Mouse (Mus musculus) lung, embryonic 16.5 days (tissue): ENCODE measurements at regions not wholly inside any gene's neighbourhood (a gene's known extent, or its start where the extent isn't known, plus 50 kb on each side); places are given as distances from the start of the nearest gene placed in this dataset.

Experiments used
- ATAC-seq: fragments of 200-750 bp; cut with Nextera tagmentation; 2 replicates; pipeline ENCODE4 v1.8.0; 2017; ENCODE audit warnings: low read depth, mild to moderate bottlenecking, moderate library complexity
- H3K27ac ChIP-seq: fragments of 300-500 bp; sonication (generic); 2 replicates; pipeline ENCODE4 v1.5.1; 2014; ENCODE audit warnings: mild to moderate bottlenecking, control low read depth, low read length
- H3K27me3 ChIP-seq: fragments of 300-500 bp; sonication (generic); 2 replicates; pipeline ENCODE4 v1.6.1; 2014; ENCODE audit warnings: low read depth, low read length, mixed read lengths; ENCODE audit not compliant: control insufficient read depth, insufficient read depth
- H3K36me3 ChIP-seq: fragments of 300-500 bp; sonication (generic); 2 replicates; pipeline ENCODE4 v1.6.1; 2014; ENCODE audit warnings: low read length; ENCODE audit not compliant: control insufficient read depth, insufficient read depth
- H3K4me1 ChIP-seq: fragments of 300-500 bp; sonication (generic); replicated peaks from 2 replicates; pipeline ENCODE4 v1.6.1; 2014; ENCODE audit warnings: low read length, mixed read lengths; ENCODE audit not compliant: control insufficient read depth, insufficient read depth
- H3K4me2 ChIP-seq: fragments of 300-500 bp; sonication (generic); 2 replicates; pipeline ENCODE4 v1.6.1; 2014; ENCODE audit warnings: low read depth, low read length, control low read depth
- H3K4me3 ChIP-seq: fragments of 300-500 bp; sonication (generic); 2 replicates; pipeline ENCODE4 v1.5.1; 2014; ENCODE audit warnings: mild to moderate bottlenecking, low read length, control low read depth
- H3K9ac ChIP-seq: fragments of 300-500 bp; sonication (generic); 2 replicates; pipeline ENCODE4 v1.6.1; 2014; ENCODE audit warnings: low read length, control low read depth
- H3K9me3 ChIP-seq: fragments of 300-500 bp; sonication (generic); 2 replicates; pipeline ENCODE4 v1.6.1; 2016; ENCODE audit warnings: low read length; ENCODE audit not compliant: control insufficient read depth
- WGBS: fragments of 180-500 bp; shearing (Covaris S2); extraction: QIAGEN DNeasy Blood & Tissue Kit; methylation state at CpG from one replicate; pipeline ENCODE4 v1.1.7; 2014; 5-methylcytosine and 5-hydroxymethylcytosine counted together

DNA sequence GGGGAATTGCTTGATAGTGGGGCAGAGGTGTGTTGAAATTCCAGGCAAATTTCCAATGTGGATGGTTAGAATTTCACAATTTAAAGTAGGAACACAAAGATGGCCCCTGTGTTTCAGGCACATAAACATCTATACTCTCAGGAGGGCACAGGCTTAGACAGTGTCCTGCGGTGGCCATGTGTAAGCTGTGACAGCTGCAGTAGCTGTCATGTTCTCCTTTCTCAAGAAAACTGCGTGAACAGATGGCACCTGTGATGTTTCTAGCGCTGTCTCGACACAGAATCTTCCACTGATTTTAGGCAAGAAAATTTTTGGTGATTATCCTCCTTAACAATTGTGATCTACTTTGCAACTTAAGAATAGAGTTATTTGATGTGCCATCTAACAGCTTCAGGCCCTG lies 222.1 kb upstream of the Hes1 start:
- WGBS: 94% methylated on average over 4 of the region's 4 CpGs
- Histone ChIP-seq H3K36me3 (no peaks in the 10 kb centered on the region), H3K27me3 (no peaks in the 10 kb centered on the region), H3K4me2 (no peak overlapping the region), H3K9ac (no peak overlapping the region), H3K4me1 (peaks cover 33% of the 10 kb centered on the region), H3K27ac (no peak overlapping the region), H3K4me3 (no peak overlapping the region), H3K9me3 (no peaks in the 10 kb centered on the region)
- ATAC-seq: no peak

DNA sequence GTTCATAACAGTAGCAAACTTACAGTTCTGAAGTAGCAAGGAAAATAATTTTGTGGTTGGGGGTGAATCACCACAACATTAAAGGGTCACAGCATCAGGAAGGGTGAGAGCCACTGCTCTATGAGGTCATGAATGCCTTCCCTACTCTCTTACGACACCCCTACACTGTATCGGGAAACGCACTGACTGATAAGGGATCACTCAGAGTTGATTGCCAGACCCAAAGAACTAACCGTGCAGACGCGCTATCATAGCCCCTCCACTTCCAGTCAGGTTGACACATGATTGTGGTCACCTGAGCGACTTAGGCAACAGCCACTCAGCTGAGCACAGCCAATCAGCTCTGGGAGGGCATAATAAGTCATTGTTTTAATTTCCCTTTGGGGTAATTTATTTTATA lies 220.7 kb upstream of the Hes1 start:
- peaks cover 36% of the 10 kb centered on the region for H3K4me1 ChIP-seq
- H3K27me3 ChIP-seq: no peaks in the 10 kb centered on the region
- H3K36me3 ChIP-seq: no peaks in the 10 kb centered on the region
- H3K27ac ChIP-seq: no peak overlapping the region
- ATAC-seq: no peak
- H3K4me3 ChIP-seq: no peak overlapping the region
- H3K4me2 ChIP-seq: no peak overlapping the region
- H3K9me3 ChIP-seq: no peaks in the 10 kb centered on the region
- no peak overlapping the region for H3K9ac ChIP-seq
- WGBS: 41% methylated on average over 7 of the region's 7 CpGs

DNA sequence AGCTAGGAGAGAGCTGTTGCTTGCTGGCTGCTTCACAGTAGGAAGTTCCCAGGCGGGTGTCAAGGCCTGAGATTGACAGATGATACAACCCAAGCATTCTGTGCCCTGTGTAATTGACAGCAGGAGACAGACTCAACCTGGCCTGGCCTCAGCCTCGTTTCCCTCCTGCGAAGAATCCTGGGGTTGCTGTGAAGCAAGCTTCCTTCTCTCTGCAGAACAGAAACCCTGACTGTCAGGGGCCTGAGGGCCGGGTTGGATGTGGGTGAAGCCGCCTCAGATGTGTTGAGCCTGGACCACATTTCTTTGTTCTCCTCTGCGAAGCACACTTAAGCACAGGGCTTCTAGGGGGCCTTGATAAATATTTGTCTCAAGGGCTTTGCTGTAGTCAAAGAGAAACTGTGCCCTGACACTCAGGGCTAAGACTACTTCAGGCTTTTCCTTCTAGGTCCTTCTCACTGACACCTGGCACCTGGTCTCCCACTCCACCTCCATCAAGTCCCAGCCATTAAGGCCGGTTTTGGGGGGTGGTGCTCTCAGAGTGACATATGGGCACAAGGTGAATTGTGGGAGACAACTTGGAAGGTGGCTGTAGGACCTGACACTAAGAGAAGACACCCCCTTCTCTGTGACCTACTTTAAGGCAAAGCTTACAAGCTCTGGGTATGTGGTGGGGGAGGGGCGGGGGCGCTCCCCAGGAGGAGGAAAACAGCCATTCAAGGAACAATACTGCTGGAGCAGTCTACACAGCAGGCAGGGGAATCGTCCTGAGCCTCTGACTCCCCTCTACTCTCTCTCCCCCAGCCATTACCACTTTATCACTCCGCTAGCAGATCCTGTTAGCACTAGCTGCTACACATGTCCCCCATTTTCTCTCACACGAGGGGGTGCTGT lies 219.2 kb upstream of the Hes1 start:
- Histone ChIP-seq H3K4me1 (peaks cover 25% of the 10 kb centered on the region), H3K9me3 (no peaks in the 10 kb centered on the region), H3K27me3 (no peaks in the 10 kb centered on the region), H3K4me2 (no peak overlapping the region), H3K36me3 (no peaks in the 10 kb centered on the region), H3K4me3 (no peak overlapping the region), H3K27ac (peak overlapping the region; percentile 65), H3K9ac (peak overlapping the region; percentile 5; the same call in 1 of the 2 replicates)
- WGBS: 33% methylated on average over 10 of the region's 12 CpGs
- ATAC-seq: peak; percentile 81

- ATAC-seq: peak; percentile 48
- Histone ChIP-seq H3K27me3 (no peaks in the 10 kb centered on the region), H3K4me3 (no peak overlapping the region), H3K4me1 (peaks cover 25% of the 10 kb centered on the region), H3K36me3 (no peaks in the 10 kb centered on the region), H3K9ac (no peak overlapping the region), H3K9me3 (no peaks in the 10 kb centered on the region), H3K4me2 (no peak overlapping the region), H3K27ac (peak overlapping the region; percentile 65)
- WGBS: 15% methylated on average over 8 of the region's 8 CpGs
These were observed 218.6 kb upstream of the Hes1 start for GRCm38 (mm10) chr16:29845597-29845986.

GRCm38 (mm10) chr16:29847059-29847458 lies 217.1 kb upstream of the Hes1 start:
- 21% methylated on average over 1 of the region's 1 CpGs for WGBS
- Histone ChIP-seq H3K4me2 (no peak overlapping the region), H3K4me1 (peaks cover 25% of the 10 kb centered on the region), H3K27ac (peak overlapping the region; percentile 45), H3K9ac (no peak overlapping the region), H3K4me3 (no peak overlapping the region), H3K36me3 (no peaks in the 10 kb centered on the region), H3K9me3 (no peaks in the 10 kb centered on the region), H3K27me3 (no peaks in the 10 kb centered on the region)
- ATAC-seq: no peak

DNA sequence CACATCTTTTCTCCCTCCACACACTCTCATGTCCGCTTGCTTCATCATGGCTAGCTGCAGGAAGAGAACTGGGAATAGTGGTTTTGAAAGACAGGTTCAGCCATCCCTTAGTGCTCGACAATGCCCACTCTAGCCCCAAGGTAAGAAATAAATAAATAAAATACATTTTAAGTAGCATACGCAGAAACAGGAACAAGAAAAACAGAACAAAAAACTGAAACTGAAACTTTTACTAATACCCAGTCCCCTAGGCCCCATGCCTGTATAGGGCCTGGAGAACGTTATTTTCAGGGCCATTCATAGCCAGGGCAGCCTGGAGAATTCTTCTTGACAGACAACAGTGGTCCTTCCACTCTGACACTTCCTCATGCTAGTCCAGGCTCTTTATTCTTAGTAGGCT lies 216.4 kb upstream of the Hes1 start:
- Histone ChIP-seq H3K4me3 (no peak overlapping the region), H3K27me3 (no peaks in the 10 kb centered on the region), H3K9ac (no peak overlapping the region), H3K4me1 (peaks cover 25% of the 10 kb centered on the region), H3K9me3 (no peaks in the 10 kb centered on the region), H3K4me2 (no peak overlapping the region), H3K36me3 (no peaks in the 10 kb centered on the region), H3K27ac (no peak overlapping the region)
- no peak for ATAC-seq
- 65% methylated on average over 4 of the region's 4 CpGs for WGBS

GRCm38 (mm10) chr16:29848527-29848926 lies 215.7 kb upstream of the Hes1 start:
- no peaks in the 10 kb centered on the region for H3K36me3 ChIP-seq
- peaks cover 24% of the 10 kb centered on the region for H3K4me1 ChIP-seq
- H3K9me3 ChIP-seq: no peaks in the 10 kb centered on the region
- H3K27me3 ChIP-seq: no peaks in the 10 kb centered on the region
- ATAC-seq: no peak
- H3K9ac ChIP-seq: no peak overlapping the region
- H3K4me3 ChIP-seq: no peak overlapping the region
- no peak overlapping the region for H3K27ac ChIP-seq
- no peak overlapping the region for H3K4me2 ChIP-seq
- 83% methylated on average over 12 of the region's 12 CpGs for WGBS

DNA sequence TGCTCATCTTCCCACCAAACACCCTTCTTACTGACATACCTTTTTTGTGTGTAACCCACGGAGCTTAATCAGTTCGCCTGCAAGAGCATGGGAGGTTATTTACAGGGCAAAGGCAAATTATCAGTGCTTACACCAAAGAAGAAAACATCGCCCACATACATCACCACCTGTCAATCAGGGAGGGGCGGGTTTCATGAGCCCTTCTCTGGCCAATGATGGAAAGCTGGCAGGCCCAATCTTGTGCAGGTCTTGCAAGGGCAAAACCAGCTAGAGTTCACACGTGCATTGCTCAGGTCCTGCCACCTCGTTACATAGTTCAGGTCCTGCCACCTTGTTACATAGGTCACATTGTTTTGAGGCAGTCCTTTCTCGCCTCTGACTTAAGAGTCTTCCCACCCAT lies 214.7 kb upstream of the Hes1 start:
- ATAC-seq: no peak
- H3K27me3 ChIP-seq: no peaks in the 10 kb centered on the region
- no peaks in the 10 kb centered on the region for H3K36me3 ChIP-seq
- no peak overlapping the region for H3K27ac ChIP-seq
- no peaks in the 10 kb centered on the region for H3K9me3 ChIP-seq
- no peak overlapping the region for H3K4me3 ChIP-seq
- H3K4me1 ChIP-seq: peaks cover 18% of the 10 kb centered on the region
- 67% methylated on average over 7 of the region's 7 CpGs for WGBS
- H3K4me2 ChIP-seq: no peak overlapping the region
- H3K9ac ChIP-seq: no peak overlapping the region

DNA sequence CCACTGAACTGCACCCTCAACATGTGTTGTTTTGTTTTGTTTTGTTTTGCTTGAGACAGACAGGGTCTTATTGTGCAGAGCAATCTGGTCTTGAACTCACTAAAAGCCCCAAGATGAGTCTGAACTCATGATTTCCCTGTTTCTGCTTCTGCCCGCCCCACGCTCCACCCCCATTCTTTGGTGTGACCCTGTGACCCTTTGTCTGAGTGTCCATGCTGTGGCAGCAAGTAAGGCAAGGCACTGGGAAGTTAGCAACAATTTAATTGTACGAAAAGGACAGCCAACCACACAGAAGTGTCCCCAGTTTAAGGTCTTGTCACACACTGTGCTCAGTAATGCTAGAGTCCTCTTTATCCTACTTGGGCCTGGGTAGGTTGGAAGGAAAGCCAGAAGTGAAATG lies 213.6 kb upstream of the Hes1 start:
- H3K9me3 ChIP-seq: no peaks in the 10 kb centered on the region
- WGBS: 86% methylated on average over 3 of the region's 3 CpGs
- no peaks in the 10 kb centered on the region for H3K27me3 ChIP-seq
- H3K4me2 ChIP-seq: no peak overlapping the region
- no peak overlapping the region for H3K9ac ChIP-seq
- H3K27ac ChIP-seq: no peak overlapping the region
- H3K4me1 ChIP-seq: peaks cover 9% of the 10 kb centered on the region
- H3K36me3 ChIP-seq: no peaks in the 10 kb centered on the region
- no peak for ATAC-seq
- H3K4me3 ChIP-seq: no peak overlapping the region
